Mouse (Mus musculus) ovary, adult 10 weeks (tissue): ENCODE measurements around the gene Entpd4b. TPM values are rescaled to one million over a fixed set of nuclear protein-coding genes. Genes with fewer than 3 reads are reported as not detected.

ENCODE experiments used
- polyA plus RNA-seq: library from polyadenylated mRNA; stranded (reverse); fragments of 350-450 nt; fragmentation: Illumina TruSeq; extraction: RNeasy Lipid Tissue Mini Kit (QIAGEN cat#74804); gene quantifications from one replicate; pipeline ENCODE4 v1.2.3, GENCODE M21; 2014

Gene Entpd4b
- 8.6 TPM for polyA plus RNA-seq

DNA sequence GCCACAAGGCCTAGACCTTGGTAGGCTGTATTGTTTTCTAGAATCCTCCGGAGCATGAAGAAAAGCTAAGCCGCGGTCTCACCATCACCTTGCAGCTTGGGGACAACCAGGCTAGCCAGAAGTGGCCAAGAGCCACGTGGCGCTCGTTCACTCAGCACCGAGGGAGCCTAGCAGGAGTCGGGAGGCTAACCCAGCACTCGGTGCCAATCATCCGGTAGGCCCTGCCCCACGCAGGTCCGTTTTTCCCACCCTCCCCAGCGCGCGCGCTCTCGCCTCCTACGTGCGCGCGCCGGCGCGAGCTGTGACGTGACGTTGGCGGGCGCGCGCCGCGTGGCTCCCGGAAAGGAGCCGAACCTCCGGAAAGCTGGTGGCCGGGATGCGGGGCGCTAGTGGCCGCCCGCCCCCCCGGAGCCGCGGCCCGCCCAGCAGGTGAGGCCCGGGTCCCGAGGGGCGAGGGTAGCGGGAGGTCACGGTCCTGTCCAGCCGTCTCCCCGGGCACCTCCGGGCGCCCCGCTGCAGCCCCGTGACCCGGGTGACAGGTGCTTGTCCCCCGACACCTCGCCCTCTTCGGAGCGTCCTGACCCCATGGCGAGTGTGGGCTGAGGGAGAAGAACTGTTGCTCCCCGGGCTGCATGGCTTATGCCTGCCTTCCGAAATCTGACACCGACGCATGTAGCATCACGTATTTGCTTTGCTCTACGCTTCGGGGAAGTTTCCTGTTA lies at the start of gene Entpd4b:
Gene Entpd4b (plus strand): TSS at position 315 of the 722 bp plus-strand sequence.

DNA sequence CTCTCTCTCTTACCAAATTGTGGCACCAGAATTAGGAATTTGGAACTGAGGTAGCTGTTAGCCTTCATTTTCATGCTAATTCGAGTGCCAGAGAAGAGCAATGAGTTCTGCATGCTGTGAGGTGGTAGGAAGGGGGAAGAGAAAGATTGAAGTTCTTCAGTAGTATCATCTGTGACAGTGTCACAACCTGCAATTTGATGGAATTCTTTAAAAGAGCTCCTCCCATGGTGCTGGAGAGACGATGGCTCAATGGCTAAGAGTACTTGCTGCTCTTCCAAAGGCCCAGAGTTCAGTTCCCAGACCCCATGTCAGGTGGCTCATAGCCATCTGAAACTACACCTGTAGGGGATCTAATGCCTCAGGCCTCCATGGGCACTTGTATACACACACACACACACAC lies 42.8 kb upstream of the Entpd4b start, which contains the start of gene Gm27179:
Gene Gm27179 (minus strand): TSS at position 101 of the 400 bp plus-strand sequence.

Other genes starting within 250 kb of the Entpd4b start
- 3.3 TPM for gene Gm16867, start 52.1 kb upstream of the Entpd4b start, polyA plus RNA-seq
- 0.14 TPM for gene Gm27179, start 42.9 kb upstream of the Entpd4b start, polyA plus RNA-seq